Mouse (Mus musculus): ENCODE measurements around the gene Rbfox1. TPM values are rescaled to one million over a fixed set of nuclear protein-coding genes. Genes with fewer than 3 reads are reported as not detected.

The Rbfox1 gene
- polyA plus RNA-seq, 1 experiment from 2014 or later, result 4.5 TPM

GRCm38 (mm10) chr16:6732646-6733045, 847.5 kb downstream of the Rbfox1 start:
- Histone ChIP-seq H3K4me2 (ENCODE audit: low read depth, low read length) (no peak overlapping the region), H3K4me1 (ENCODE audit: control insufficient read depth, insufficient read depth, low read length) (no peaks in the 10 kb centered on the region), H3K9me3 (replicated peaks; ENCODE audit: control insufficient read depth, low read length) (no peaks in the 10 kb centered on the region), H3K27me3 (ENCODE audit: control insufficient read depth, insufficient read depth, low read length) (no peaks in the 10 kb centered on the region), H3K27ac (ENCODE audit: low read length) (no peak overlapping the region), H3K36me3 (ENCODE audit: control insufficient read depth, insufficient read depth, low read length) (no peaks in the 10 kb centered on the region), H3K4me3 (replicated peaks; ENCODE audit: low read length) (no peak overlapping the region), H3K9ac (ENCODE audit: low read length) (no peak overlapping the region)
- ATAC-seq (ENCODE audit: insufficient read depth, low FRiP score), result no peak
- WGBS, result 52% methylated on average over 4 of the region's 4 CpGs

DNA sequence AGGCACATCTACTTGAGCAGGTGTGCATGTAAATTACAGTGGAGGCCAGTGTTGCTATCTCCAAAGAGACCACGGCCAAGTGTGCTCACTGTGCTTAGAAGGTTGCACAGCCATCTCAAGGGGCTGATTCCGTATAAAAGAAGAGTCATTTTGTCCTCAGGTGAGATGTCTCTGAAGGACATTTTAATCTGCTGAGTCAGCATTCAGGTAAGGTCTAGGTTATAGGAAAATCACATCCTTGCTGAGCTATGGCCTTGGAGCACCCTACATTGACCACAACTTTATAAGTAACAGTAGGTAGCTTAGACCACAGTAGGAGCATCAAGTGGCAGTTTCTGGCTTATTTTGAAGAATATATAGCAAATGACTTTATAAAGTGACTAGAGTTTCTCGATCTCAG, 848.3 kb downstream of the Rbfox1 start:
- Histone ChIP-seq H3K27ac (ENCODE audit: low read length) (no peak overlapping the region), H3K4me3 (replicated peaks; ENCODE audit: low read length) (no peak overlapping the region), H3K4me2 (ENCODE audit: low read depth, low read length) (no peak overlapping the region), H3K27me3 (ENCODE audit: control insufficient read depth, insufficient read depth, low read length) (no peaks in the 10 kb centered on the region), H3K9me3 (replicated peaks; ENCODE audit: control insufficient read depth, low read length) (no peaks in the 10 kb centered on the region), H3K9ac (ENCODE audit: low read length) (no peak overlapping the region), H3K36me3 (ENCODE audit: control insufficient read depth, insufficient read depth, low read length) (no peaks in the 10 kb centered on the region), H3K4me1 (ENCODE audit: control insufficient read depth, insufficient read depth, low read length) (no peaks in the 10 kb centered on the region)
- 85% methylated on average over 3 of the region's 3 CpGs for WGBS
- no peak for ATAC-seq (ENCODE audit: insufficient read depth, low FRiP score)

DNA sequence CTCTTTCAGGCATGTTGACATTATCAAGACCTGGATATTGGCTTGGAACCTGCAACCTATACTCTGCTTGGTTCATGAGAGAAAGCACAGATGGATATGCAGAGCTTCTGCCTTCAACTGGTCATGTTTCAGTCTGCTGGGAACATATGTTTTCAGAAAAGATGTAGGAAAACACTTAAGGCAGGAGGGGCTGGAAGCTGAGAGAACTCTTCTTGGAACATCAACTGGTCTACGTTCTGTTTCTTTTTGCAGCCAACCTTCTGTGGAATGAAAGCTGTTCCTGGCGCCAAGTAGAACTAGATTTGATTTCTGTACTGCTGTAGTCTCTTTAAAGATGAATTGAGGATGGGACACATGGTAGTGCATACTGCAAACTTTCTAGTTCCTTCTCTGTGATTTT, 851.4 kb downstream of the Rbfox1 start:
- Histone ChIP-seq H3K4me1 (ENCODE audit: control insufficient read depth, insufficient read depth, low read length) (no peaks in the 10 kb centered on the region), H3K27ac (ENCODE audit: low read length) (no peak overlapping the region), H3K27me3 (ENCODE audit: control insufficient read depth, insufficient read depth, low read length) (no peaks in the 10 kb centered on the region), H3K9ac (ENCODE audit: low read length) (no peak overlapping the region), H3K4me2 (ENCODE audit: low read depth, low read length) (no peak overlapping the region), H3K36me3 (ENCODE audit: control insufficient read depth, insufficient read depth, low read length) (no peaks in the 10 kb centered on the region), H3K4me3 (replicated peaks; ENCODE audit: low read length) (no peak overlapping the region), H3K9me3 (replicated peaks; ENCODE audit: control insufficient read depth, low read length) (no peaks in the 10 kb centered on the region)
- no peak for ATAC-seq (ENCODE audit: insufficient read depth, low FRiP score)
- WGBS, result 81% methylated on average over 2 of the region's 2 CpGs

GRCm38 (mm10) chr16:6736998-6737397, 851.8 kb downstream of the Rbfox1 start:
- H3K4me1 ChIP-seq (ENCODE audit: control insufficient read depth, insufficient read depth, low read length), result no peaks in the 10 kb centered on the region
- no peak overlapping the region for H3K9ac ChIP-seq (ENCODE audit: low read length)
- H3K27me3 ChIP-seq (ENCODE audit: control insufficient read depth, insufficient read depth, low read length), result no peaks in the 10 kb centered on the region
- H3K36me3 ChIP-seq (ENCODE audit: control insufficient read depth, insufficient read depth, low read length), result no peaks in the 10 kb centered on the region
- no peak overlapping the region for H3K4me2 ChIP-seq (ENCODE audit: low read depth, low read length)
- no peak for ATAC-seq (ENCODE audit: insufficient read depth, low FRiP score)
- H3K9me3 ChIP-seq (replicated peaks; ENCODE audit: control insufficient read depth, low read length), result no peaks in the 10 kb centered on the region
- H3K4me3 ChIP-seq (replicated peaks; ENCODE audit: low read length), result no peak overlapping the region
- H3K27ac ChIP-seq (ENCODE audit: low read length), result no peak overlapping the region
- WGBS, result 76% methylated on average over 3 of the region's 3 CpGs

DNA sequence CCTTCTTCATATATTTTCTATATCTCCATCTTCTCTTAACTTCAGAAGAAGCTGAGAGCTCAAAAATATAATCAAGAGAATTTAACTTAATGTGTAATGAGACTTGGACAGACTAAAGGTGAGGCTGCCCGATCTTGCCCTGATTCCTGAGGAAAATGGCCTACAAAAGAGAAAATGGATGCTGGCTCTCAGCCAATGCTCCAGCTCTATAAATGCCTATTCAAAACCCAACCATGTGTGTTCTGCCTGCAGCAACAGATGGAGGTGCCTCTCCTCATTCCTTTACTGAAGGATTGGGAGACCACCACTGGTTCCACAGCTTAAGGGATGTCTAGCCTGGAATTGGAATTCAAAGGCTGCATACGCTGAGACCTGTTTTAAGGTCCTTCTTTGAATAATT, 861.0 kb downstream of the Rbfox1 start:
- Histone ChIP-seq H3K27ac (ENCODE audit: low read length) (no peak overlapping the region), H3K4me3 (replicated peaks; ENCODE audit: low read length) (no peak overlapping the region), H3K27me3 (ENCODE audit: control insufficient read depth, insufficient read depth, low read length) (no peaks in the 10 kb centered on the region), H3K36me3 (ENCODE audit: control insufficient read depth, insufficient read depth, low read length) (no peaks in the 10 kb centered on the region), H3K4me1 (ENCODE audit: control insufficient read depth, insufficient read depth, low read length) (no peaks in the 10 kb centered on the region), H3K9me3 (replicated peaks; ENCODE audit: control insufficient read depth, low read length) (no peaks in the 10 kb centered on the region), H3K9ac (ENCODE audit: low read length) (no peak overlapping the region), H3K4me2 (ENCODE audit: low read depth, low read length) (no peak overlapping the region)
- 79% methylated on average over 2 of the region's 2 CpGs for WGBS
- ATAC-seq (ENCODE audit: insufficient read depth, low FRiP score), result no peak

- no peaks in the 10 kb centered on the region for H3K9me3 ChIP-seq (replicated peaks; ENCODE audit: control insufficient read depth, low read length)
- no peak overlapping the region for H3K4me3 ChIP-seq (replicated peaks; ENCODE audit: low read length)
- no peak for ATAC-seq (ENCODE audit: insufficient read depth, low FRiP score)
- H3K4me2 ChIP-seq (ENCODE audit: low read depth, low read length), result no peak overlapping the region
- no peaks in the 10 kb centered on the region for H3K4me1 ChIP-seq (ENCODE audit: control insufficient read depth, insufficient read depth, low read length)
- WGBS, result 61% methylated on average over 2 of the region's 2 CpGs
- no peaks in the 10 kb centered on the region for H3K36me3 ChIP-seq (ENCODE audit: control insufficient read depth, insufficient read depth, low read length)
- no peak overlapping the region for H3K9ac ChIP-seq (ENCODE audit: low read length)
- H3K27ac ChIP-seq (ENCODE audit: low read length), result no peak overlapping the region
- H3K27me3 ChIP-seq (ENCODE audit: control insufficient read depth, insufficient read depth, low read length), result no peaks in the 10 kb centered on the region
Observed at GRCm38 (mm10) chr16:6750491-6750890, 865.3 kb downstream of the Rbfox1 start.

GRCm38 (mm10) chr16:6754847-6755246, 869.7 kb downstream of the Rbfox1 start:
- Histone ChIP-seq H3K27ac (ENCODE audit: low read length) (no peak overlapping the region), H3K9ac (ENCODE audit: low read length) (no peak overlapping the region), H3K9me3 (replicated peaks; ENCODE audit: control insufficient read depth, low read length) (no peaks in the 10 kb centered on the region), H3K4me1 (ENCODE audit: control insufficient read depth, insufficient read depth, low read length) (no peaks in the 10 kb centered on the region), H3K4me3 (replicated peaks; ENCODE audit: low read length) (no peak overlapping the region), H3K36me3 (ENCODE audit: control insufficient read depth, insufficient read depth, low read length) (no peaks in the 10 kb centered on the region), H3K27me3 (ENCODE audit: control insufficient read depth, insufficient read depth, low read length) (no peaks in the 10 kb centered on the region), H3K4me2 (ENCODE audit: low read depth, low read length) (no peak overlapping the region)
- ATAC-seq (ENCODE audit: insufficient read depth, low FRiP score), result no peak
- 55% methylated on average over 3 of the region's 3 CpGs for WGBS

GRCm38 (mm10) chr16:6769495-6770237, 884.5 kb downstream of the Rbfox1 start:
- no peaks in the 10 kb centered on the region for H3K4me1 ChIP-seq (ENCODE audit: control insufficient read depth, insufficient read depth, low read length)
- no peak overlapping the region for H3K9ac ChIP-seq (ENCODE audit: low read length)
- no peaks in the 10 kb centered on the region for H3K36me3 ChIP-seq (ENCODE audit: control insufficient read depth, insufficient read depth, low read length)
- no peak overlapping the region for H3K27ac ChIP-seq (ENCODE audit: low read length)
- no peak overlapping the region for H3K4me3 ChIP-seq (replicated peaks; ENCODE audit: low read length)
- no peaks in the 10 kb centered on the region for H3K27me3 ChIP-seq (ENCODE audit: control insufficient read depth, insufficient read depth, low read length)
- no peak for ATAC-seq (ENCODE audit: insufficient read depth, low FRiP score)
- 57% methylated on average over 14 of the region's 14 CpGs for WGBS
- H3K9me3 ChIP-seq (replicated peaks; ENCODE audit: control insufficient read depth, low read length), result no peaks in the 10 kb centered on the region
- H3K4me2 ChIP-seq (ENCODE audit: low read depth, low read length), result no peak overlapping the region

GRCm38 (mm10) chr16:6777506-6778185, 892.5 kb downstream of the Rbfox1 start:
- no peak overlapping the region for H3K9ac ChIP-seq (ENCODE audit: low read length)
- no peak for ATAC-seq (ENCODE audit: insufficient read depth, low FRiP score)
- no peaks in the 10 kb centered on the region for H3K4me1 ChIP-seq (ENCODE audit: control insufficient read depth, insufficient read depth, low read length)
- H3K27ac ChIP-seq (ENCODE audit: low read length), result no peak overlapping the region
- 52% methylated on average over 6 of the region's 6 CpGs for WGBS
- H3K9me3 ChIP-seq (replicated peaks; ENCODE audit: control insufficient read depth, low read length), result no peaks in the 10 kb centered on the region
- H3K36me3 ChIP-seq (ENCODE audit: control insufficient read depth, insufficient read depth, low read length), result no peaks in the 10 kb centered on the region
- no peak overlapping the region for H3K4me2 ChIP-seq (ENCODE audit: low read depth, low read length)
- no peak overlapping the region for H3K4me3 ChIP-seq (replicated peaks; ENCODE audit: low read length)
- no peaks in the 10 kb centered on the region for H3K27me3 ChIP-seq (ENCODE audit: control insufficient read depth, insufficient read depth, low read length)

All from stomach, embryonic 16.5 days (tissue).